Mouse (Mus musculus): ENCODE data around the gene March4.

DNA sequence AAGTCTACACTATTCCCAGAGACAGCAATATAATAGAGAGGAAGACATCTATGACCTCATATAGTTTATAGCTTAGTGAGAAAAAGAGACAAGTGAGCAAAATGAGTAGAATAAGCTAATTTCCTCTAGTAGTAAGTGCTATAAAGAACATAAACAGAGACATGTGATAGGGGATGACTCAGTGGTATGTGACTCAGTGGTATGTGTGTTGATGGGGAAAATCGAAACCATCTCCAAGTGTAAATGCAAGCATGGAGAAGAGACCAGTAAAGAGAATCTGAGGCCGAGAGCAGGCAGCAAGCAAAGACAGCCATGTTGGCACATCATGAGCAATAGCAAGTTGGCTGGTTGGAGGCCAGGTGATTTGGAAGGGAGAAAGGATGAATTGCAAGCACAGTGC is 13.6 kb upstream of the March4 start:
- TF ChIP-seq CTCF (IDR thresholded peaks at IDR 0.05; ENCODE audit: extremely low read depth, insufficient read depth, insufficient read length, insufficient replicate concordance) = no peak
- no peak for TF ChIP-seq POLR2A (IDR thresholded peaks at IDR 0.05; ENCODE audit: low read depth, low read length)

Measured in spleen, adult 2 months (tissue).